In the genomic region with DNA sequence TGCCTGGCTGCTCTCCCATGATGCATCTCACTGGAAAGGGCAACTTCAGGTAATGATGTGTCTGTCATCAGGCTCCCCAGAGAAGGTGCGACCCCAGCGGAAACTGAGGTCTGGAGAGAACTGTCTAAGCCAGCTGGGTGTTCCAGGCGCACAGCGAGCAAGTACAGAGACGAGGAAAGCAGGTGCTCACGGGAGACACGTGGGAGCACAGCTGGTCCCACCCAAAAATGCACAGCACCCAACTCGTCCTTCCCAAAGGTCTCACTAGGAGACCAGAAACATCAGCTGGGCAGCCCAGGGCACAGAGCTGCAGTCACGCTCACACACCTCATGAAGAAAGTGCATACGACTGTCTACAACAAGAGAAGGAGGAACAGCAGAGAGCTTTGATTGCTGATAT, we compare ENCODE assay signal across 12 mouse cellular contexts. TPM values are rescaled to one million over a fixed set of nuclear protein-coding genes. Genes with fewer than 3 reads are reported as not detected.
DNase-seq lines count a peak whose midpoint lies in the region; ATAC-seq lines count a peak whose summit lies in the region.
"Had no signal": no experiment of that assay in that cellular context is flagged by ENCODE, and none has a peak within 500 bp of the region (broad histone marks: within the 10 kb centered on the region; RNA-seq: fewer than 3 reads in every experiment).

No protein-coding gene starts in this region.

- no peak overlapping the region for H3K4me3 ChIP-seq in heart, embryonic 15.5 days
- no peak overlapping the region for H3K4me3 ChIP-seq in liver, embryonic 12.5 days
- H3K4me3 ChIP-seq in liver, embryonic 11.5 days (ENCODE audit: low read depth, low read length), result no peak overlapping the region
- H3K4me3 ChIP-seq in embryonic facial prominence, embryonic 13.5 days, result no peak overlapping the region
- no peak overlapping the region for H3K4me3 ChIP-seq in limb, embryonic 15.5 days
- H3K4me3 ChIP-seq in neural tube, embryonic 15.5 days (replicated peaks), result no peak overlapping the region
- H3K4me3 ChIP-seq: hindbrain, embryonic 15.5 days; midbrain, embryonic 15.5 days had no signal

- no peaks in the 10 kb centered on the region for H3K27me3 ChIP-seq in heart, embryonic 15.5 days
- no peaks in the 10 kb centered on the region for H3K27me3 ChIP-seq in liver, embryonic 12.5 days (replicated peaks)
- no peaks in the 10 kb centered on the region for H3K27me3 ChIP-seq in liver, embryonic 11.5 days (replicated peaks; ENCODE audit: control insufficient read depth, insufficient read depth, low read length)
- H3K27me3 ChIP-seq in embryonic facial prominence, embryonic 13.5 days, result no peaks in the 10 kb centered on the region
- H3K27me3 ChIP-seq in limb, embryonic 15.5 days, result no peaks in the 10 kb centered on the region
- H3K27me3 ChIP-seq in neural tube, embryonic 15.5 days (replicated peaks), result no peaks in the 10 kb centered on the region
- H3K27me3 ChIP-seq: hindbrain, embryonic 15.5 days; midbrain, embryonic 15.5 days; Patski had no signal

- ATAC-seq in heart, embryonic 15.5 days (replicated peaks; ENCODE audit: insufficient number of reproducible peaks, insufficient read depth, low FRiP score, low read depth), result no peak
- no peak for ATAC-seq in liver, embryonic 12.5 days
- ATAC-seq in liver, embryonic 11.5 days (replicated peaks; ENCODE audit: low FRiP score), result no peak
- no peak for ATAC-seq in embryonic facial prominence, embryonic 13.5 days (ENCODE audit: insufficient number of reproducible peaks, insufficient read depth, low FRiP score, low TSS enrichment, low read depth)
- ATAC-seq in limb, embryonic 15.5 days (ENCODE audit: insufficient number of reproducible peaks, low FRiP score, low TSS enrichment, low read depth), result no peak
- ATAC-seq in neural tube, embryonic 15.5 days (ENCODE audit: low FRiP score), result no peak
- ATAC-seq: midbrain, embryonic 15.5 days had no signal

- DNase-seq in heart, postnatal 4 days, result no peak
- no peak for DNase-seq in liver, embryonic 11.5 days (ENCODE audit: low spot score)
- DNase-seq in thymus, postnatal 25 days, result no peak

- H3K27ac ChIP-seq in heart, embryonic 15.5 days, result peak overlapping the region; percentile 13; the same call in 1 of the 2 replicates
- 0 out of 2 replicates have a peak overlapping the region, but pooled peaks have one; percentile 15 for H3K27ac ChIP-seq in liver, embryonic 12.5 days
- H3K27ac ChIP-seq in liver, embryonic 11.5 days (ENCODE audit: low read depth, low read length), result no peak overlapping the region
- H3K27ac ChIP-seq in embryonic facial prominence, embryonic 13.5 days, result peak overlapping the region; percentile 76
- peak overlapping the region; percentile 38; the same call in 1 of the 2 replicates for H3K27ac ChIP-seq in limb, embryonic 15.5 days
- H3K27ac ChIP-seq in neural tube, embryonic 15.5 days (replicated peaks), result no peak overlapping the region
- H3K27ac ChIP-seq: hindbrain, embryonic 15.5 days; macrophage had no signal

- H3K4me2 ChIP-seq in heart, embryonic 15.5 days, result no peak overlapping the region
- no peak overlapping the region for H3K4me2 ChIP-seq in liver, embryonic 12.5 days
- H3K4me2 ChIP-seq in liver, embryonic 11.5 days, result no peak overlapping the region
- H3K4me2 ChIP-seq in embryonic facial prominence, embryonic 13.5 days, result peak overlapping the region; percentile 36; the same call in 1 of the 2 replicates
- H3K4me2 ChIP-seq in limb, embryonic 15.5 days, result no peak overlapping the region
- H3K4me2 ChIP-seq in neural tube, embryonic 15.5 days, result no peak overlapping the region
- H3K4me2 ChIP-seq: hindbrain, embryonic 15.5 days; midbrain, embryonic 15.5 days had no signal

- H3K36me3 ChIP-seq in heart, embryonic 15.5 days, result no peaks in the 10 kb centered on the region
- H3K36me3 ChIP-seq in liver, embryonic 12.5 days, result peaks cover 37% of the 10 kb centered on the region
- peaks cover 9% of the 10 kb centered on the region; the same call in 1 of the 2 replicates for H3K36me3 ChIP-seq in liver, embryonic 11.5 days (ENCODE audit: control insufficient read depth, insufficient read depth, low read length)
- peaks cover 4% of the 10 kb centered on the region; the same call in 1 of the 2 replicates for H3K36me3 ChIP-seq in embryonic facial prominence, embryonic 13.5 days
- H3K36me3 ChIP-seq in limb, embryonic 15.5 days, result no peaks in the 10 kb centered on the region
- H3K36me3 ChIP-seq in neural tube, embryonic 15.5 days, result 0 out of 2 replicates have a peak, but pooled peaks cover 7% of the 10 kb centered on the region
- H3K36me3 ChIP-seq: midbrain, embryonic 15.5 days had no signal

- no peak overlapping the region for H3K9ac ChIP-seq in heart, embryonic 15.5 days
- no peak overlapping the region; the same call in 1 of the 2 replicates for H3K9ac ChIP-seq in liver, embryonic 12.5 days
- no peak overlapping the region for H3K9ac ChIP-seq in liver, embryonic 11.5 days (ENCODE audit: low read depth, low read length)
- no peak overlapping the region for H3K9ac ChIP-seq in embryonic facial prominence, embryonic 13.5 days
- no peak overlapping the region for H3K9ac ChIP-seq in limb, embryonic 15.5 days
- no peak overlapping the region for H3K9ac ChIP-seq in neural tube, embryonic 15.5 days (replicated peaks)
- H3K9ac ChIP-seq: hindbrain, embryonic 15.5 days; midbrain, embryonic 15.5 days had no signal

- WGBS in heart, embryonic 15.5 days, result 73% methylated on average over 10 of the region's 10 CpGs
- 81% methylated on average over 10 of the region's 10 CpGs for WGBS in liver, embryonic 12.5 days (ENCODE audit: insufficient replicate concordance)
- 79% methylated on average over 10 of the region's 10 CpGs for WGBS in liver, embryonic 11.5 days
- 54% methylated on average over 10 of the region's 10 CpGs for WGBS in embryonic facial prominence, embryonic 13.5 days
- 52% methylated on average over 10 of the region's 10 CpGs for WGBS in limb, embryonic 15.5 days
- WGBS in neural tube, embryonic 15.5 days, result 83% methylated on average over 10 of the region's 10 CpGs

- H3K9me3 ChIP-seq in heart, embryonic 15.5 days (replicated peaks), result no peaks in the 10 kb centered on the region
- H3K9me3 ChIP-seq in liver, embryonic 12.5 days (replicated peaks), result no peaks in the 10 kb centered on the region
- H3K9me3 ChIP-seq in liver, embryonic 11.5 days (ENCODE audit: control insufficient read depth, low read length), result no peaks in the 10 kb centered on the region; the same call in 1 of the 2 replicates
- H3K9me3 ChIP-seq in embryonic facial prominence, embryonic 13.5 days, result peaks cover 4% of the 10 kb centered on the region; the same call in 1 of the 2 replicates
- H3K9me3 ChIP-seq in limb, embryonic 15.5 days, result no peaks in the 10 kb centered on the region
- H3K9me3 ChIP-seq in neural tube, embryonic 15.5 days (replicated peaks), result no peaks in the 10 kb centered on the region
- H3K9me3 ChIP-seq: hindbrain, embryonic 15.5 days; midbrain, embryonic 15.5 days had no signal

- peaks cover 74% of the 10 kb centered on the region for H3K4me1 ChIP-seq in heart, embryonic 15.5 days (replicated peaks)
- H3K4me1 ChIP-seq in liver, embryonic 12.5 days, result peaks cover 95% of the 10 kb centered on the region
- H3K4me1 ChIP-seq in liver, embryonic 11.5 days (replicated peaks; ENCODE audit: control insufficient read depth, insufficient read depth, low read length), result peaks cover 61% of the 10 kb centered on the region
- H3K4me1 ChIP-seq in embryonic facial prominence, embryonic 13.5 days, result peaks cover 46% of the 10 kb centered on the region
- H3K4me1 ChIP-seq in limb, embryonic 15.5 days, result peaks cover 24% of the 10 kb centered on the region
- peaks cover 16% of the 10 kb centered on the region for H3K4me1 ChIP-seq in neural tube, embryonic 15.5 days

RNA-seq across cellular contexts. Expression of a gene that starts 43.7 kb away (rescaled TPM):
- 25.0 and 26.6 TPM in 2 replicates for polyA plus RNA-seq in heart, embryonic 15.5 days (2015; fragmentation: Nextera tagmentation; extraction: Ambion mirVana)
- total RNA-seq in heart, postnatal 4 days (2021), result 100 to 1,000 TPM; 201 to 216 TPM
- polyA plus RNA-seq in liver, embryonic 12.5 days (2016; fragmentation: Nextera tagmentation; extraction: Ambion mirVana), result 12.8 and 13.7 TPM in 2 replicates
- 16.6 and 20.2 TPM in 2 replicates for polyA plus RNA-seq in liver, embryonic 11.5 days (2014; fragmentation: Nextera tagmentation; extraction: Ambion mirVana)
- 12.3 and 12.7 TPM in 2 replicates for polyA plus RNA-seq in embryonic facial prominence, embryonic 13.5 days (2015; fragmentation: Nextera tagmentation; extraction: Ambion mirVana)
- 9.6 and 9.7 TPM in 2 replicates for polyA plus RNA-seq in limb, embryonic 15.5 days (2015; fragmentation: Nextera tagmentation; extraction: Ambion mirVana)
- 30.3 and 35.2 TPM in 2 replicates for polyA plus RNA-seq in neural tube, embryonic 15.5 days (2015; fragmentation: Nextera tagmentation; extraction: Ambion mirVana)

Comparison
In these comparisons a context has a peak if more than half of its experiments do, and no peak if none do; other contexts are left out.
1. H3K27ac ChIP-seq: peak in heart, embryonic 15.5 days (single experiment), liver, embryonic 12.5 days (single experiment), embryonic facial prominence, embryonic 13.5 days (single experiment) and limb, embryonic 15.5 days (single experiment); none in liver, embryonic 11.5 days (single experiment) and neural tube, embryonic 15.5 days (single experiment).